Mouse (Mus musculus) C2C12 (cell line): ENCODE data around the gene Adgrl1.

ENCODE experiments used
- CEBPB ChIP-seq: IDR thresholded peaks from one replicate; pipeline ENCODE4 v1.6.1; 2011; ENCODE audit warnings: low read depth, mild to moderate bottlenecking, control low read depth, moderate library complexity
- CTCF ChIP-seq: IDR thresholded peaks from one replicate; pipeline ENCODE4 v1.5.1; 2011; ENCODE audit not compliant: control insufficient read depth, insufficient read depth, insufficient read length
- FOSL1 ChIP-seq: IDR thresholded peaks from one replicate; pipeline ENCODE4 v1.8.0; 2011; ENCODE audit warnings: mild to moderate bottlenecking, low read length; ENCODE audit not compliant: poor library complexity, insufficient read depth, severe bottlenecking
- MAX ChIP-seq: IDR thresholded peaks from one replicate; pipeline ENCODE4 v1.6.1; 2011; ENCODE audit warnings: mild to moderate bottlenecking, control low read depth
- MYOD1 ChIP-seq: IDR thresholded peaks from one replicate; pipeline ENCODE4 v1.6.1; 2011; ENCODE audit warnings: low read depth; ENCODE audit not compliant: control insufficient read depth, insufficient read length
- USF1 ChIP-seq: IDR thresholded peaks from one replicate; pipeline ENCODE4 v1.6.1; 2011; ENCODE audit warnings: low read depth, mild to moderate bottlenecking, control low read depth, moderate library complexity

DNA sequence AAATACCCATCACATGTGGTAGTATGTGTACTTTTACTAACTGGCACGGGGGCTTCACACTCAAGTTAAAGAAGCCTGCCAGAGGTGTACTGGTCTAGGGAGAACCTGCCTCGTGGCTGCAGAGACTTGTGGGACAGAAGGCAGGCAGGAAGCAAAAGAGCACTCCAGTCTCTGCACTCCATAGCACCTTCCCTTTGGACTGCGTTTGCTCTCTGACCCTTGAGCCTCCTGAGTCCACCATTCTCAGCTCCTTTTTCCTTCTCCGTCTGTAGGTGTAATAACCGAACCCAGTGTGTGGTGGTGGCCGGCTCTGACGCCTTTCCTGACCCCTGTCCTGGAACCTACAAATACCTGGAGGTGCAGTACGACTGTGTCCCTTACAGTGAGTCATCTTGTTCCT is 22.8 kb downstream of the Adgrl1 start:
- no peak for TF ChIP-seq CTCF
- no peak for TF ChIP-seq FOSL1
- TF ChIP-seq USF1 = no peak
- TF ChIP-seq CEBPB = no peak
- no peak for TF ChIP-seq MAX
- no peak for TF ChIP-seq MYOD1
